ENCODE assay signal across 8 mouse cellular contexts in genomic region chr15:103172537-103172936, GRCm38 (mm10). TPM values are rescaled to one million over a fixed set of nuclear protein-coding genes. Genes with fewer than 3 reads are reported as not detected.
DNase-seq lines count a peak whose midpoint lies in the region; ATAC-seq and TF ChIP-seq lines count a peak whose summit lies in the region.
"Had no signal": no experiment of that assay in that cellular context is flagged by ENCODE, and none has a peak within 500 bp of the region (broad histone marks: within the 10 kb centered on the region; RNA-seq: fewer than 3 reads in every experiment).

No protein-coding gene starts in this region.

- peaks cover 56% of the 10 kb centered on the region for H3K4me1 ChIP-seq in G1E (ENCODE audit: insufficient read depth, low read depth, low read length)
- no peaks in the 10 kb centered on the region for H3K4me1 ChIP-seq in liver, embryonic 14.5 days (replicated peaks; ENCODE audit: control insufficient read depth in 2 of 2, insufficient read depth in 2 of 2, low read length in 1 of 2)

- peaks cover 94% of the 10 kb centered on the region for H3K27me3 ChIP-seq in G1E (ENCODE audit: insufficient read depth, low read length)
- peaks cover 86% of the 10 kb centered on the region for H3K27me3 ChIP-seq in liver, embryonic 14.5 days (ENCODE audit: control insufficient read depth, insufficient read depth, low read length)

- peak; percentile 43; the same call in 1 of the 2 replicates for TF ChIP-seq CTCF in G1E (IDR thresholded peaks at IDR 0.05; ENCODE audit: low read depth, low read length)
- TF ChIP-seq CTCF in liver, embryonic 14.5 days (IDR thresholded peaks at IDR 0.05; ENCODE audit: low read depth) = peak; percentile 79

- peak; percentile 51 to 71 for DNase-seq in left cerebral cortex, postnatal 14 days (ENCODE audit: low spot score in 2 of 2)
- no peak for DNase-seq in left cerebral cortex, adult 8-10 months (ENCODE audit: low spot score in 2 of 2)
- peak; percentile 70 for DNase-seq in G1E (ENCODE audit: low spot score)
- peak; percentile 69 for DNase-seq in brain, adult 2 months (ENCODE audit: low read depth, low spot score)
- DNase-seq in liver, embryonic 14.5 days (ENCODE audit: low read depth in 3 of 3, low spot score in 3 of 3) = no peak

- TF ChIP-seq EP300 in liver, embryonic 14.5 days (IDR thresholded peaks at IDR 0.05; ENCODE audit: low read depth) = no peak

- H3K36me3 ChIP-seq in G1E (replicated peaks) = no peaks in the 10 kb centered on the region
- H3K36me3 ChIP-seq in liver, embryonic 14.5 days (replicated peaks; ENCODE audit: control insufficient read depth, insufficient read depth, low read depth) = no peaks in the 10 kb centered on the region
- H3K36me3 ChIP-seq: heart, embryonic 15.5 days had no signal

- no peaks in the 10 kb centered on the region for H3K9me3 ChIP-seq in G1E (replicated peaks)
- H3K9me3 ChIP-seq in liver, embryonic 14.5 days (ENCODE audit: control insufficient read depth, low read length) = no peaks in the 10 kb centered on the region
- H3K9me3 ChIP-seq: heart, embryonic 15.5 days had no signal

- intact Hi-C loops in left cerebral cortex, postnatal 14 days (cut with DNase I) = loop anchor here (2.0 to 5.0 kb wide), 2 partner anchors 160 to 410 kb away; no protein-coding TSS in a partner anchor

- no peak overlapping the region for H3K4me2 ChIP-seq in liver, embryonic 14.5 days (ENCODE audit: low read depth)
- H3K4me2 ChIP-seq: heart, embryonic 15.5 days had no signal

- H3K4me3 ChIP-seq in G1E (ENCODE audit: low read depth, low read length) = no peak overlapping the region
- no peak overlapping the region for H3K4me3 ChIP-seq in liver, embryonic 14.5 days (ENCODE audit: insufficient read depth in 1 of 2, low read depth in 2 of 2, low read length in 2 of 2)
- H3K4me3 ChIP-seq: heart, embryonic 15.5 days had no signal

- H3K9ac ChIP-seq in liver, embryonic 14.5 days (replicated peaks) = no peak overlapping the region
- H3K9ac ChIP-seq: heart, embryonic 15.5 days had no signal

- ATAC-seq in G1E (ENCODE audit: extremely low read depth, insufficient number of reproducible peaks, low FRiP score, poor library complexity, severe bottlenecking) = peak; percentile 41; the same call in 1 of the 2 replicates
- ATAC-seq in granulocyte monocyte progenitor cell, adult 5-6 weeks (replicated peaks; ENCODE audit: poor library complexity, severe bottlenecking) = peak; percentile 45; the same call in 1 of the 2 replicates
- ATAC-seq in liver, embryonic 14.5 days (ENCODE audit: insufficient read depth) = no peak
- peak; percentile 31; the same call in 1 of the 2 replicates for ATAC-seq in neutrophil, adult 5-6 weeks (ENCODE audit: extremely low read depth, insufficient number of reproducible peaks, low FRiP score, poor library complexity, severe bottlenecking)

- no peak overlapping the region for H3K27ac ChIP-seq in liver, embryonic 14.5 days
- H3K27ac ChIP-seq: heart, embryonic 15.5 days had no signal

- 14% methylated on average over 10 of the region's 10 CpGs for WGBS in liver, embryonic 14.5 days (ENCODE audit: insufficient replicate concordance)

RNA-seq across cellular contexts. Expression of gene Smug1, which starts 5.6 kb away (rescaled TPM):
- total RNA-seq in left cerebral cortex, postnatal 14 days (2021) = 10 to 100 TPM; 16.2 to 17.4 TPM
- 10 to 100 TPM; 18.9 to 24.5 (median 19.8) TPM for total RNA-seq in left cerebral cortex, adult 8-10 months (2022)
- total RNA-seq in G1E (2014; fragmentation: Nextera tagmentation) (7.8 and 10.6 TPM in 2 replicates), G1E (2017) (9.0 and 11.3 TPM in 2 replicates)
- polyA plus RNA-seq in G1E (2012) = 3.6 and 5.0 TPM in 2 replicates
- total RNA-seq in granulocyte monocyte progenitor cell, adult 5-6 weeks (2014; fragmentation: Nextera tagmentation) = 3.3 and 4.7 TPM in 2 replicates
- 1.8 and 4.0 TPM in 2 replicates for total RNA-seq in granulocyte monocyte progenitor cell, adult 5-6 weeks (2017)
- polyA plus RNA-seq in liver, embryonic 14.5 days (2012; rRNA removed) = 3.6 and 4.4 TPM in 2 replicates
- 3.8 and 4.7 TPM in 2 replicates for polyA plus RNA-seq in liver, embryonic 14.5 days (2014; fragmentation: Nextera tagmentation; extraction: Ambion mirVana)
- total RNA-seq in neutrophil, adult 5-6 weeks (2017) = 5.5 and 8.1 TPM in 2 replicates

Comparison
In these comparisons a context has a peak if more than half of its experiments do, and no peak if none do; other contexts are left out.
1. DNase-seq: peak in left cerebral cortex, postnatal 14 days (2 of 2), G1E (single experiment) and brain, adult 2 months (single experiment); none in left cerebral cortex, adult 8-10 months (0 of 2) and liver, embryonic 14.5 days (0 of 3).